Mouse (Mus musculus): ENCODE data around the gene Tmem132d. TPM values are rescaled to one million over a fixed set of nuclear protein-coding genes. Genes with fewer than 3 reads are reported as not detected.

Gene Tmem132d
- polyA plus RNA-seq, 1 experiment, result not detected

DNA sequence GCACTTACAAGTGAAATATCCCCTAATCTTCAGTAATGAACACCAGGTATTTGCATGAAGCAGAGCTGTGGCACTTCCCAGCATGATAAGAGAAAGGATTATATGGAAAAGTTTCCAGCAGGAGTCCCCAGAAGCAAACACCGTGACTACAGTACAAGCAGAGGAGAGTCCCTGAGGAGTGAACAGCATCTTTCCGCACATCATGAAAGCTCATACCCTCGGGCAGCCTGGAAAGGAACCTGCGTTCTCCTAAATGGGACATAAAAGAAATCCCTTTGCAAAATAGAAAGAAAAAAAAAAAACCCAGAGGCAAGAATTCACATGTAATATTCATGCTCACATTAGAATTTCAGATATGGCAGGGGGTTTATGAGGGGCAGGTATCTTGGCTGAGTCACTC, 238.8 kb downstream of the Tmem132d start:
- Histone ChIP-seq H3K36me3 (ENCODE audit: control insufficient read depth, insufficient read depth) (no peaks in the 10 kb centered on the region), H3K27me3 (ENCODE audit: control insufficient read depth, insufficient read depth, insufficient read length) (no peaks in the 10 kb centered on the region), H3ac (ENCODE audit: control insufficient read depth, insufficient read length, low read depth) (no peak overlapping the region), H3K4me3 (ENCODE audit: insufficient read depth, poor library complexity, severe bottlenecking) (no peak overlapping the region), H3K79me3 (ENCODE audit: low read depth) (no peaks in the 10 kb centered on the region), H3K79me2 (ENCODE audit: control insufficient read depth, insufficient read depth) (no peaks in the 10 kb centered on the region)
- TF ChIP-seq USF1 (IDR thresholded peaks at IDR 0.05; ENCODE audit: low read depth) (no peak), MAX (IDR thresholded peaks at IDR 0.05) (no peak), MYOD1 (IDR thresholded peaks at IDR 0.05; ENCODE audit: control insufficient read depth, insufficient read length, low read depth) (no peak), MYOG (IDR thresholded peaks at IDR 0.05; ENCODE audit: control insufficient read depth, extremely low read depth, insufficient read length) (no peak), CTCF (IDR thresholded peaks at IDR 0.05; ENCODE audit: control insufficient read depth, insufficient read depth, insufficient read length) (no peak), CEBPB (IDR thresholded peaks at IDR 0.05; ENCODE audit: low read depth) (no peak), FOSL1 (IDR thresholded peaks at IDR 0.05; ENCODE audit: insufficient read depth, low read length, poor library complexity, severe bottlenecking) (no peak)

DNA sequence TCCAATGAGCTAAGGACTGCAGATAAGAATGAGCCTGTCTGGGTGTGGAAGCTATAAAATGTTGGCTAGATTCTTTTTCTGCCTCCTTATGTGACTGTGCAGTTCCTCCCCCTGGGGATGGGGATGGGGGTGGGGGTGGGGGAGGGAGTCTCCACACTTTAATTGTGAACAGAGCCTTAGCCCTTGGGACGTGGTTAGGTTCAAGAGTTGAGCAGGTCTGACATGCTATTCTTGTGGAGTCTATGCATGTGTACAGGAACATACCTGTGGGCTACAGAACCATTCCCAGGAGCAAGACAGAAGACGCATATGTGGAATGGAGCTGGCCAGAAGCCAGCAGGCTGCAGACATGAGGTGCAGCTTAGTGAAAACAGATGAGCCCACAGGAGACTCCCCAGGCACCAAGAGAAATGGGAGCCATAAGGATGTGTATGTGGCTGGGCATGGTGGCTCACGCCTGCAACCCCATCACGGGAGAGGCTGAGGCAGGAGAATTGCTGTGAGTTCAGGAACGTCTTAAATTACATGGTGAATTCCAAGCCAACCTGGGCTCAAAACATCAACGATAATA, 240.3 kb downstream of the Tmem132d start:
- no peak overlapping the region for H3K4me3 ChIP-seq (ENCODE audit: insufficient read depth, poor library complexity, severe bottlenecking)
- no peaks in the 10 kb centered on the region for H3K79me2 ChIP-seq (ENCODE audit: control insufficient read depth, insufficient read depth)
- TF ChIP-seq CEBPB (IDR thresholded peaks at IDR 0.05; ENCODE audit: low read depth), result no peak
- TF ChIP-seq USF1 (IDR thresholded peaks at IDR 0.05; ENCODE audit: low read depth), result no peak
- no peak for TF ChIP-seq MYOG (IDR thresholded peaks at IDR 0.05; ENCODE audit: control insufficient read depth, extremely low read depth, insufficient read length)
- no peak for TF ChIP-seq MYOD1 (IDR thresholded peaks at IDR 0.05; ENCODE audit: control insufficient read depth, insufficient read length, low read depth)
- no peak for TF ChIP-seq CTCF (IDR thresholded peaks at IDR 0.05; ENCODE audit: control insufficient read depth, insufficient read depth, insufficient read length)
- TF ChIP-seq FOSL1 (IDR thresholded peaks at IDR 0.05; ENCODE audit: insufficient read depth, low read length, poor library complexity, severe bottlenecking), result no peak
- TF ChIP-seq MAX (IDR thresholded peaks at IDR 0.05), result no peak
- H3ac ChIP-seq (ENCODE audit: control insufficient read depth, insufficient read length, low read depth), result no peak overlapping the region
- H3K79me3 ChIP-seq (ENCODE audit: low read depth), result no peaks in the 10 kb centered on the region
- no peaks in the 10 kb centered on the region for H3K27me3 ChIP-seq (ENCODE audit: control insufficient read depth, insufficient read depth, insufficient read length)
- H3K36me3 ChIP-seq (ENCODE audit: control insufficient read depth, insufficient read depth), result no peaks in the 10 kb centered on the region

DNA sequence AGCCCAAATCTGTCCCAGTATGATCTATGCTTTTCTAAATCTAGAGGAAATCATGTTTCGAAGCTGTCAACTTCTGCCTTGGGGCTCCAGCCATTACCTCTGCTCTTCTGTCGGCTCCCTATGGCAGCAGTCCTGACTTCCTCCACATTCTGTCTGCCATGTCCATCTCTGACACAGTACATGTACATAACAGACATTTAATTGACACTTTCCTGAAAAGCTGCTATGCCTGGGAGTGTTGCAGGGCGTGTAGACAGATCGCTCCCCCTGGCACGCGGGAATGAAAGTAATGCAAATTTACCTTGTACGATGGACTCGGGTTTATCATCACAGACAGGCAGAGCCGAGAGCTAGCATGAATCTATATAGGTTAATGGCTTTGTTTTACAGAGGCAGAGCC, 241.2 kb downstream of the Tmem132d start:
- no peaks in the 10 kb centered on the region for H3K27me3 ChIP-seq (ENCODE audit: control insufficient read depth, insufficient read depth, insufficient read length)
- H3K79me3 ChIP-seq (ENCODE audit: low read depth), result no peaks in the 10 kb centered on the region
- no peaks in the 10 kb centered on the region for H3K36me3 ChIP-seq (ENCODE audit: control insufficient read depth, insufficient read depth)
- no peak overlapping the region for H3K4me3 ChIP-seq (ENCODE audit: insufficient read depth, poor library complexity, severe bottlenecking)
- no peaks in the 10 kb centered on the region for H3K79me2 ChIP-seq (ENCODE audit: control insufficient read depth, insufficient read depth)
- H3ac ChIP-seq (ENCODE audit: control insufficient read depth, insufficient read length, low read depth), result no peak overlapping the region
- TF ChIP-seq MYOG (IDR thresholded peaks at IDR 0.05; ENCODE audit: control insufficient read depth, extremely low read depth, insufficient read length) (no peak), CTCF (IDR thresholded peaks at IDR 0.05; ENCODE audit: control insufficient read depth, insufficient read depth, insufficient read length) (no peak), MYOD1 (IDR thresholded peaks at IDR 0.05; ENCODE audit: control insufficient read depth, insufficient read length, low read depth) (no peak), FOSL1 (IDR thresholded peaks at IDR 0.05; ENCODE audit: insufficient read depth, low read length, poor library complexity, severe bottlenecking) (no peak), USF1 (IDR thresholded peaks at IDR 0.05; ENCODE audit: low read depth) (no peak), MAX (IDR thresholded peaks at IDR 0.05) (no peak), CEBPB (IDR thresholded peaks at IDR 0.05; ENCODE audit: low read depth) (no peak)

DNA sequence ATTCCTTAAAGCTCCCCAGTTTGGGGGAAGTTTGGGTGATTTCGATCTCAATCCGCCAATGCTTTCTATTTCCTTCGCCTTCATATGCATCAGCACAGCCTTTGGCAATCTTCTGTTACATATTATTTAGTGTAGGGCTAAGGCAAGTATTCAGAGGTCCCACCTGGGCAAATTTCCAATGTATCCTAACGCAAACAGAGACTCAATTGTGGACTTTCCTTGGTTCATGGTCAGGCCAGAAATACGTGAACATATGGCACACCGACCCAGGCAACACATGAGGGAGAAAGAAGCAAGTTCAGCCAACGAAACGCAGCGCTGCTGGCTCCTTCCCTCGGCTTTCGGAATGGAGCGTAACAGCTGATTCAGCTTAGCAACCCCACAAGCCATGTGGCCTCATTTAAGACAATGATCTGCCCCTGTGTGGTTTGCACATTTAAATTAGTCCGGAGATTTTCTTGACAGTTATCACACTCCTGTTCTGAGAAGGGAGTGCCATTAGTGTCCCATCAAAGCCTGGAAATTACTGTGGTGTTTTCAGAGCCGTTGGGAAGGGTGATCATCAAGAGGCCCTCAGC, 242.5 kb downstream of the Tmem132d start:
- Histone ChIP-seq H3K79me2 (ENCODE audit: control insufficient read depth, insufficient read depth) (no peaks in the 10 kb centered on the region), H3K27me3 (ENCODE audit: control insufficient read depth, insufficient read depth, insufficient read length) (no peaks in the 10 kb centered on the region), H3ac (ENCODE audit: control insufficient read depth, insufficient read length, low read depth) (no peak overlapping the region), H3K79me3 (ENCODE audit: low read depth) (no peaks in the 10 kb centered on the region), H3K4me3 (ENCODE audit: insufficient read depth, poor library complexity, severe bottlenecking) (no peak overlapping the region), H3K36me3 (ENCODE audit: control insufficient read depth, insufficient read depth) (no peaks in the 10 kb centered on the region)
- no peak for TF ChIP-seq CTCF (IDR thresholded peaks at IDR 0.05; ENCODE audit: control insufficient read depth, insufficient read depth, insufficient read length)
- no peak for TF ChIP-seq CEBPB (IDR thresholded peaks at IDR 0.05; ENCODE audit: low read depth)
- TF ChIP-seq MAX (IDR thresholded peaks at IDR 0.05), result no peak
- no peak for TF ChIP-seq USF1 (IDR thresholded peaks at IDR 0.05; ENCODE audit: low read depth)
- no peak for TF ChIP-seq MYOD1 (IDR thresholded peaks at IDR 0.05; ENCODE audit: control insufficient read depth, insufficient read length, low read depth)
- no peak for TF ChIP-seq FOSL1 (IDR thresholded peaks at IDR 0.05; ENCODE audit: insufficient read depth, low read length, poor library complexity, severe bottlenecking)
- TF ChIP-seq MYOG (IDR thresholded peaks at IDR 0.05; ENCODE audit: control insufficient read depth, extremely low read depth, insufficient read length), result no peak

DNA sequence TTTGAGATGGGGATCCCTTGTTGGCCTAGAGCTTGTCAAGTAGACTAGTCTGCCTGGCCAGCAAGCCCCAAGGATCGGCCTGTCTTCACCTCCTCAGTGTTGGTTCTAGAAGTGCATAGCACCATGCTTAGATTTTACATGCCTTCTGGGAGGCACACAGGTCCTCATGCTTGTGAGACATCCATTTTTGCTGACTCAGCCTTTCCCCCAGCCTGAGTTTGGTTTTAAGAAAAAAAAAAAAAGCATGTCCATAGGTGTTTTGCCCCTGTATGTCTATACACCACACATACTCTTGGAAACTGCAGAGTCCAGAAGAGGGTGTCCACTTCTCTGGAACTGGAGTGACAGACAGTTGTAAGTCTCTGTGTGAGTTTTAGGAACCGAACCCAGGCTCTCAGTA, 256.6 kb downstream of the Tmem132d start:
- TF ChIP-seq MYOD1 (IDR thresholded peaks at IDR 0.05; ENCODE audit: control insufficient read depth, insufficient read length, low read depth) (no peak), MAX (IDR thresholded peaks at IDR 0.05) (no peak)
- Histone ChIP-seq H3K4me3 (ENCODE audit: insufficient read depth, poor library complexity, severe bottlenecking) (no peak overlapping the region), H3K79me2 (ENCODE audit: control insufficient read depth, insufficient read depth) (no peaks in the 10 kb centered on the region), H3K27me3 (ENCODE audit: control insufficient read depth, insufficient read depth, insufficient read length) (no peaks in the 10 kb centered on the region), H3ac (ENCODE audit: control insufficient read depth, insufficient read length, low read depth) (no peak overlapping the region), H3K79me3 (ENCODE audit: low read depth) (no peaks in the 10 kb centered on the region), H3K36me3 (ENCODE audit: control insufficient read depth, insufficient read depth) (no peaks in the 10 kb centered on the region)
